Mouse (Mus musculus): Measurements from ENCODE around the gene Kif19a. TPM values are rescaled to one million over a fixed set of nuclear protein-coding genes. Genes with fewer than 3 reads are reported as not detected.

The Kif19a gene
- polyA plus RNA-seq, 1 experiment: 3.8 TPM

DNA sequence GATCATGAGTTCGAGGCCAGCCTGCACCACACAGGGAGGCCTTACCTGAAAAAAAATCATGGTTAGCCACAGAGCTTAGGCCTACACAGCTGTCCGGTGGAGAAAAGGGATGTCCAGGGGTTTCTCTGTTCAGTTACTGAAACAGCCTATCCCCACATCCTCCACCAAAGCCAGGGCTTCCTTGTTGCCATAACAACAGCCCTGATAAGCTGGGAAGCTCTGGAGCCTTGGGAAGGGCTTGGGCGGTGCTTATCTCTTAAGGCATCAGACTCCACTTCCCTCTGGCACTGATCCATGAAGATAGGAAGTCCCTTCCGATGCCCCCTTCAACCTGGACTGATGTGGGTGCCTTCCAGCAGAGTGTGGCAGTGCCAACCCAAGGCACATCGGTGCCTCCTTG, 68.0 kb downstream of the Kif19a start:
- Histone ChIP-seq H3K27ac (ENCODE audit: insufficient read depth, low read length) (no peak overlapping the region), H3K4me1 (ENCODE audit: control insufficient read depth, insufficient read depth, insufficient read length) (no peaks in the 10 kb centered on the region; the same call in 1 of the 2 replicates), H3K36me3 (ENCODE audit: control insufficient read depth, insufficient read depth, low read length) (no peaks in the 10 kb centered on the region), H3K27me3 (ENCODE audit: control insufficient read depth, insufficient read depth, low read length) (no peaks in the 10 kb centered on the region), H3K4me3 (ENCODE audit: extremely low read depth, insufficient read depth, insufficient read length) (no peak overlapping the region)
- 80% methylated on average over 5 of the region's 5 CpGs for WGBS
- DNase-seq (ENCODE audit: low read depth in 1 of 2, low spot score in 2 of 2): no peak
- TF ChIP-seq POLR2A (IDR thresholded peaks at IDR 0.05; ENCODE audit: low read depth, low read length) (no peak), CTCF (IDR thresholded peaks at IDR 0.05; ENCODE audit: extremely low read depth, insufficient read depth, insufficient read length, insufficient replicate concordance) (no peak)

Other genes starting within 250 kb of the Kif19a start
- gene Rpl38, start 96.9 kb upstream of the Kif19a start, polyA plus RNA-seq (2012; rRNA removed): 360 and 414 TPM in 2 replicates
- gene Ttyh2, start 90.0 kb upstream of the Kif19a start, polyA plus RNA-seq (2012; rRNA removed): 18.0 and 19.2 TPM in 2 replicates
- 0.39 and 0.66 TPM in 2 replicates for gene Dnaic2, start 38.0 kb upstream of the Kif19a start, polyA plus RNA-seq (2012; rRNA removed)
- 0.14 and 0.18 TPM in 2 replicates for gene Btbd17, start 30.6 kb downstream of the Kif19a start, polyA plus RNA-seq (2012; rRNA removed)
- not detected in 2 replicates for gene Gpr142, start 33.5 kb downstream of the Kif19a start, polyA plus RNA-seq (2012; rRNA removed)
- 9.3 and 9.5 TPM in 2 replicates for gene Gprc5c, start 85.8 kb downstream of the Kif19a start, polyA plus RNA-seq (2012; rRNA removed)
- 11.6 and 12.5 TPM in 2 replicates for gene Cd300a, start 124.7 kb downstream of the Kif19a start, polyA plus RNA-seq (2012; rRNA removed)
- gene Cd300lb, start 169.0 kb downstream of the Kif19a start, polyA plus RNA-seq (2012; rRNA removed): 3.1 and 5.3 TPM in 2 replicates
- 5.8 and 10.8 TPM in 2 replicates for gene Cd300c, start 203.8 kb downstream of the Kif19a start, polyA plus RNA-seq (2012; rRNA removed)
- gene Cd300ld, start 224.5 kb downstream of the Kif19a start, polyA plus RNA-seq (2012; rRNA removed): 3.3 and 5.5 TPM in 2 replicates
- gene Cd300c2, start 236.5 kb downstream of the Kif19a start, polyA plus RNA-seq (2012; rRNA removed): 26.0 and 32.8 TPM in 2 replicates